Mouse (Mus musculus) left cerebral cortex, adult 18-20 months (tissue): ENCODE data around the gene Myo1c. TPM values are rescaled to one million over a fixed set of nuclear protein-coding genes. Genes with fewer than 3 reads are reported as not detected.

Experiments
- DNase-seq, 2 experiments: peaks; one replicate each; pipeline ENCODE4 v3.0.0; 2021 to 2022; ENCODE audit warnings: low spot score in 2 of 2, mixed read lengths in 1 of 2
- long read RNA-seq, 2 experiments: library from polyadenylated mRNA; stranded (forward); transcript quantifications; one replicate each; pipeline ENCODE4 v2.0.0; 2021
- total RNA-seq, 2 experiments: library from RNA; stranded (reverse); gene quantifications; 2 replicates each; pipeline ENCODE4 v1.2.3; 2021

Gene Myo1c
- 10 to 100 TPM; 20.9 to 25.1 TPM for total RNA-seq
- long read RNA-seq, experiment 1, full-length matches to known transcripts, result 15 of 28 reads
- long read RNA-seq, experiment 1, partial matches to known transcripts, result 7 of 28 reads
- long read RNA-seq, experiment 1, other reads (novel, unspliced or antisense), result 6 of 28 reads
- long read RNA-seq, experiment 2, full-length matches to known transcripts, result 8 of 14 reads
- long read RNA-seq, experiment 2, partial matches to known transcripts, result 4 of 14 reads
- long read RNA-seq, experiment 2, other reads (novel, unspliced or antisense), result 2 of 14 reads

DNA sequence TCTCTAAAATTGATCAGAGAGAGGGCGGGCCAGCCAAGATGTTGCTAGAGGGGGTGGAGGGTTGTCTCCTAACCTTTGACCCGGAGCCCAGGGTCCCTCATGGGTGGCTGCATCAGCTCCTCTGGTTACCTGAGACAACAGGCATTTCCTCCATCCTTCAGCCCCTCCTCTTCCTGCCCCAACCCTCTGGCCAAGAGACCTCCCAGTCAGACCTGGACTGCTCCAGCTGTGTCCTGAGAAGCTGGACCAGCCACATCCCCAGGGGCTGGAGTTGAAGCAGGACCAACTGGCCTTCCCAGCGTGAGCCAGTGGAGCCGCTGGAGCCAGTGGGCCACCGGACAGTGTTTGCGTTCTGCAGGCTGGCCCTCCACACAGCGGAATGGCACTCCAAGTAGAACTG is at the start of gene Myo1c:
Gene Myo1c, plus strand, starts transcription at position 194 of the 400 bp plus-strand sequence.
- DNase-seq, result no peak

DNA sequence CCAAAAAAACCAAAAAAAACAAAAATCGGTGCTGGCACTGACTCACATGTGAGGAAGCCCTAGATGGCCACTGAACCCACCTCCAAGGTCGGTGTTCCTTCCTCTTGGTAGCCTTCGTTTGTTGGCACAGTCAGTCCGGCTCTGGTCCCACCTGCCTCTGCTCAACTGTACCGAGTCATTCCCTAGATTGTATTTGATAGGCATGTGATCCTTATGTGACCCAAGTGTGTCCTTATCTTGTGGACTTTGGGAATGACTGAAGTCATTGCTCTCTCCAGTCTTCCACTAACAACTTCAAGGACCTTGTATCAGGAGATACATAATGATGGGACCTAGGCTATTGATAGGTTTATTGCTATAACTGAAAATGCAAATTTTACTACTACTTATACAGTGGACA is 45.5 kb upstream of the Myo1c start:
- no peak for DNase-seq

GRCm38 (mm10) chr11:75605318-75605717 is 45.0 kb upstream of the Myo1c start:
- DNase-seq, result no peak

DNA sequence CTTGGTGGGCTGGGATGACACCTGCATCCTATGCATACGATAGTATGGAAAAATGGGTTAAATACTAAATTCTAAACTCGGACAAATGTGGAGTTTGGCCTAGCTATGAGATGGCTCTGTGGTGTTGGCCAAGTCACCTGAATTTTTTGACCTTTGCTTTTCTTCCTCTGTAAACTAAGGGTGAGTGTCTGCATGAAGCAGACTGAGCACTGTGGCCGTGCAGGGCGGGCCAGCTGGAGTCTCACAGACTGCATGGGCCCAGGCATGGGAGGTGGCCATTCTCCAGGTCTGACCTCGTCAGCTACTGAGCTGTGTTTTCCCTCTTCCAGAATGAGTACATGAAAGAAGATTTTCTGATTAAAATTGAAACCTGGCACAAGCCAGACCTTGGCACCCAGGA is 41.5 kb upstream of the Myo1c start:
- no peak for DNase-seq

DNA sequence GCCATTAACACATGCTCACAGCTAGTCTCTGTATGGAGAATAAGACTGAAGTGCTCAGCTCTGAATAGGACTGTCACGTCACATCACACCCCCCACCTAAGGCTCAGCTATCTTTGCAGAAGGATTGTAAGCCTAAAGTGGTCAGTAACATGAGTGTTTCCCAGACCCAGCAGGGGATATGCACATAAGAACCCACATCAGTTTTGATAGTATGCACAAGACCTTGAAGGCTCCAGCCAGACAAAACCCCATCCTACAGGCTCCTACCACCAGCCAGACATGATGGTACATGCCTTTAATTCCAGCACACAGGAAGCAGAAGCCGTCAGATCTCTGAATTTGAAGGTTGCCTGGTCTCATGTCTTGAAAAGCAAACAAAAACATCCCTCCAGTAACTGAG is 40.3 kb upstream of the Myo1c start:
- no peak for DNase-seq

DNA sequence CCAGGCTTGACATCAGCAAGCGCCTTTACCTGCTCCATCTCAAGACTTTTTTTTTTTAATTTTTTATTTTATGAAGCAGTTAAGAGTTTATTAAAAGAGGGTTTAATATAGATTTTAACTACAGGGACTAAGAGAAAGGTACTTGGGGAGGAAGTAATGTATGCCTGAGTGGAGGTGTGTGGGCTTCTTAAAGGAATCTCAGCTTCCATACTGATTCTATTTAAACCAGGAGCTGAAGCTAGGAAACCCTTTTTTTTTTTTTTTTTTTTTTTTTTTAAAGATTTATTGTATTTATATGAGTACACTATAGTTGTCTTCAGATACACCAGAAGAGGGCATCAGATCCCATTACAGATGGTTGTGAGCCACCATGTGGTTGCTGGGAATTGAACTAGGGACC is 35.5 kb upstream of the Myo1c start:
- DNase-seq, result no peak

GRCm38 (mm10) chr11:75615556-75615955 is 34.7 kb upstream of the Myo1c start:
- DNase-seq, result no peak

DNA sequence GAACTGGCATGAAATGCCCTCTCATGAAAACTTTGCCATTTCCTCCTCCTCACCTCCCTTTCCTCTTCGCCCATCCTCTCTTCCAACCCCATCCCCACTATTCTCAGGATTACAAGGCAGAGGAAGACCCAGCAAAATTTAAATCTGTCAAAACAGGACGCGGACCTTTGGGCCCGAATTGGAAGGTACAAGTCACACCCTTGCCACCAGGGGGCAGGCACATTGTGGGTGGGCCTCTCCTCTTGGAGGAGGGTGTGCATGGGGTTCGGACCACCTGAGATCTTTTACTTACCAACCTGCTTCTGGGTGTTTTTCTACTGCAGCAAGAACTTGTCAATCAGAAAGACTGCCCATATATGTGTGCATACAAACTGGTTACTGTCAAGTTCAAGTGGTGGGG is 31.2 kb upstream of the Myo1c start:
- no peak for DNase-seq

GRCm38 (mm10) chr11:75620136-75620780 is 30.0 kb upstream of the Myo1c start:
- peak; percentile 52 to 61 for DNase-seq

DNA sequence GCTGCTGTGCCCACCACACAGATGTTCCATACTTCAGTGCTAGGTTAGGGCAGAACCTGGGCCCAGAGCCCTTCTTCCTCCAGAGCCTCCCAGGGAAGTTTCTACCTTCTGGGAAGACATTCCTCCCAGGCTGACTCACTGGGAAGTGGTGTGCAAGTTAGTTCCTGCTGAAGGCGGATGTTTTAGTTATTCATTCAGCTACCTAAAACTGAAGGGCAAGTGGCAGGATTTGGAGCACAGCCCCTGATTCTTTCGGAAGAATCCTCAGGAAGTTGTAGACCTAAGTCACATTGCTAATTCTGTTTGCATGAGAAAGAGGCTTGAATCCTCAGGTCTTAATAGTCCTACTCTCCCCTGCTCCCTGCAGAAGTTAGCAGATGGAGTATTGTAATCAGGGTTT is 28.9 kb upstream of the Myo1c start:
- no peak for DNase-seq

GRCm38 (mm10) chr11:75622588-75623329 is 27.5 kb upstream of the Myo1c start:
- DNase-seq, result no peak

GRCm38 (mm10) chr11:75624102-75624554 is 26.2 kb upstream of the Myo1c start:
- DNase-seq, result no peak

- DNase-seq, result peak in 1 of 2 experiments; percentile 32
Observed at GRCm38 (mm10) chr11:75625820-75626219, 24.5 kb upstream of the Myo1c start.

DNA sequence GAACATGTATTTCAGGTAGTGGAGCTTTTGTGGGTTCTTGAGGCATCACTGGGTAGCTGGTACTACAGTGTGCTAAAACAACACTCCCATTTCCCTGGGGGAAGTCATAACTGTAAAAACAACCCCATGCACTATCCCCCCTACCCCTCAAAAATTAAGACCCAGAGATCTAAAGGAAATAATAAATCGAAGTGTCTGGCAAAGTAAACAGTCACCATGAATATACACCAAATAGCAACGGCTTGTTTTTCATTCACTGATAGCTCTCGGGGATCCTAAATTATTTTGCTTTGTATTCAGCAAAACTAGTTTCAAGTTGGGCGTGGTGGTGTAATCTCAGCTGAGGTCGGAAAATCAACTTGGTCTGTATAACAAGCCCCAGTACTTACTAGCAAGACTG is 20.2 kb upstream of the Myo1c start:
- no peak for DNase-seq

GRCm38 (mm10) chr11:75630645-75631229 is 19.6 kb upstream of the Myo1c start, which contains the start of gene Inpp5k:
Gene Inpp5k (plus strand): TSS chr11:75630988.
- DNase-seq, result peak; percentile 94 to 98

- no peak for DNase-seq
Observed at GRCm38 (mm10) chr11:75631561-75632225, 18.6 kb upstream of the Myo1c start.

GRCm38 (mm10) chr11:75632921-75633320 is 17.4 kb upstream of the Myo1c start:
- DNase-seq, result no peak

- DNase-seq, result no peak
Observed at GRCm38 (mm10) chr11:75634801-75635200, 15.5 kb upstream of the Myo1c start.

GRCm38 (mm10) chr11:75635315-75635714 is 15.0 kb upstream of the Myo1c start:
- DNase-seq, result no peak

DNA sequence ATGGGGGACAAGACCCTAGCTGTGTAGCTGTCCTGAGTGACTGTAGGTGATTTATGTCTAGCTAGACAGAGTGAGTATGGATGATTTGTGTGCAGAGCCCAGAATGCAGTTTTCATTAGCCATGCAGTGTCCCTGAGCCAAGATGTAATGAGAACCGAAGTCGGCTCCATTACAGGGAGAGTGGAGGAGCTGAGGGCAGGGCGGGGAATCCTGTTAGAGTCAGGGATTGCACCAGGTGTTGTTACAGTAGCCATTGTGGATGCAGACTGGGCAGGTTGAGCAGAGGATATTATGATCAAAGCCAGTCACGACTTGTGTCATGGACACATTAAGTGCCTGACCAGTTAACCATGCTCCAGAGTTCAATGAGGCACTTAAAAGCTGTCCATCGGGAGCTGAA is 7.0 kb upstream of the Myo1c start:
- DNase-seq, result no peak

- no peak for DNase-seq
Observed at GRCm38 (mm10) chr11:75644684-75645083, 5.6 kb upstream of the Myo1c start.
